Mouse (Mus musculus): ENCODE measurements around the gene Dusp16.
A peak's percentile ranks its signal among the peaks of the same experiment; 100 is the strongest.

The Dusp16 gene

GRCm38 (mm10) chr6:134792141-134793045 is at the start of gene Dusp16:
Dusp16 (minus strand) TSS chr6:134792625.
- DNase-seq (ENCODE audit: low spot score): peak; percentile 84

GRCm38 (mm10) chr6:134840346-134840745 is 47.9 kb upstream of the Dusp16 start:
- no peak for DNase-seq (ENCODE audit: low spot score)

GRCm38 (mm10) chr6:134838111-134838510 is 45.7 kb upstream of the Dusp16 start:
- DNase-seq (ENCODE audit: low spot score): no peak

GRCm38 (mm10) chr6:134834585-134835251 is 42.3 kb upstream of the Dusp16 start:
- DNase-seq (ENCODE audit: low spot score): no peak

GRCm38 (mm10) chr6:134830776-134831175 is 38.4 kb upstream of the Dusp16 start:
- DNase-seq (ENCODE audit: low spot score): no peak

- DNase-seq (ENCODE audit: low spot score): peak; percentile 97
Observed at GRCm38 (mm10) chr6:134829786-134830700, 37.6 kb upstream of the Dusp16 start, which contains the start of gene Crebl2. Crebl2 (plus strand) TSS chr6:134830154.

GRCm38 (mm10) chr6:134822844-134823243 is 30.4 kb upstream of the Dusp16 start:
- peak; percentile 19 for DNase-seq (ENCODE audit: low spot score)

- DNase-seq (ENCODE audit: low spot score): no peak
Observed at GRCm38 (mm10) chr6:134820411-134820810, 28.0 kb upstream of the Dusp16 start.

GRCm38 (mm10) chr6:134819741-134820140 is 27.3 kb upstream of the Dusp16 start:
- no peak for DNase-seq (ENCODE audit: low spot score)

- DNase-seq (ENCODE audit: low spot score): no peak
Observed at GRCm38 (mm10) chr6:134817051-134817928, 24.9 kb upstream of the Dusp16 start.

GRCm38 (mm10) chr6:134813066-134813465 is 20.6 kb upstream of the Dusp16 start:
- no peak for DNase-seq (ENCODE audit: low spot score)

GRCm38 (mm10) chr6:134807794-134808193 is 15.4 kb upstream of the Dusp16 start:
- DNase-seq (ENCODE audit: low spot score): no peak

- DNase-seq (ENCODE audit: low spot score): no peak
Observed at GRCm38 (mm10) chr6:134807091-134807490, 14.7 kb upstream of the Dusp16 start.

- no peak for DNase-seq (ENCODE audit: low spot score)
Observed at GRCm38 (mm10) chr6:134806130-134806529, 13.7 kb upstream of the Dusp16 start.

- no peak for DNase-seq (ENCODE audit: low spot score)
Observed at GRCm38 (mm10) chr6:134804736-134805277, 12.4 kb upstream of the Dusp16 start.

- no peak for DNase-seq (ENCODE audit: low spot score)
Observed at GRCm38 (mm10) chr6:134802641-134803043, 10.2 kb upstream of the Dusp16 start.

- no peak for DNase-seq (ENCODE audit: low spot score)
Observed at GRCm38 (mm10) chr6:134801483-134801882, 9.1 kb upstream of the Dusp16 start.

GRCm38 (mm10) chr6:134796297-134796696 is 3.9 kb upstream of the Dusp16 start:
- DNase-seq (ENCODE audit: low spot score): no peak

GRCm38 (mm10) chr6:134793911-134794520 is 1.6 kb upstream of the Dusp16 start:
- peak; percentile 78 for DNase-seq (ENCODE audit: low spot score)
